Mouse (Mus musculus): ENCODE measurements around the gene Phox2a. TPM values are rescaled to one million over a fixed set of nuclear protein-coding genes. Genes with fewer than 3 reads are reported as not detected.
A peak's percentile ranks its signal among the peaks of the same experiment; 100 is the strongest.

Phox2a gene
- total RNA-seq, 2 experiments from 2014 or later = 0.14 TPM; not detected in 1

- DNase-seq = peak; percentile 79
These were observed 19.7 kb downstream of the Phox2a start, which contains the start of gene Inppl1 for GRCm38 (mm10) chr7:101837606-101838471. Gene Inppl1, minus strand, starts transcription at chr7:101838229.

GRCm38 (mm10) chr7:101844186-101844585 is 26.1 kb downstream of the Phox2a start:
- no peak for DNase-seq

- no peak for DNase-seq
These were observed 29.8 kb downstream of the Phox2a start for GRCm38 (mm10) chr7:101847934-101848333.

- no peak for DNase-seq
These were observed 33.6 kb downstream of the Phox2a start for GRCm38 (mm10) chr7:101851689-101852088.

- no peak for DNase-seq
These were observed 34.7 kb downstream of the Phox2a start for GRCm38 (mm10) chr7:101852846-101853245.

- no peak for DNase-seq
These were observed 35.7 kb downstream of the Phox2a start for GRCm38 (mm10) chr7:101853816-101854215.

- no peak for DNase-seq
These were observed 39.0 kb downstream of the Phox2a start, which contains the start of gene Folr2 for GRCm38 (mm10) chr7:101857094-101857493. Gene Folr2, minus strand, starts transcription at chr7:101857194.

- no peak for DNase-seq
These were observed 40.2 kb downstream of the Phox2a start for GRCm38 (mm10) chr7:101858362-101858761.

- no peak for DNase-seq
These were observed 42.9 kb downstream of the Phox2a start for GRCm38 (mm10) chr7:101860978-101861377.

- no peak for DNase-seq
These were observed 44.2 kb downstream of the Phox2a start for GRCm38 (mm10) chr7:101862291-101862690.

- no peak for DNase-seq
These were observed 45.3 kb downstream of the Phox2a start, which contains the start of gene Anapc15 for GRCm38 (mm10) chr7:101863415-101863814. Gene Anapc15, plus strand, starts transcription at chr7:101863715.

GRCm38 (mm10) chr7:101866491-101867265 is 48.6 kb downstream of the Phox2a start:
- DNase-seq = no peak

GRCm38 (mm10) chr7:101867482-101867881 is 49.4 kb downstream of the Phox2a start:
- no peak for DNase-seq

GRCm38 (mm10) chr7:101868241-101869162 is 50.4 kb downstream of the Phox2a start:
- DNase-seq = no peak

- no peak for DNase-seq
These were observed 51.0 kb downstream of the Phox2a start for GRCm38 (mm10) chr7:101869163-101869500.

GRCm38 (mm10) chr7:101870629-101871028 is 52.5 kb downstream of the Phox2a start, which contains the start of gene Folr1:
Gene Folr1, minus strand, starts transcription at chr7:101870788.
- no peak for DNase-seq

- no peak for DNase-seq
These were observed 53.2 kb downstream of the Phox2a start for GRCm38 (mm10) chr7:101871296-101871695.

Data from gastrocnemius, postnatal 10 days (tissue).